Mouse (Mus musculus): Measurements from ENCODE around the gene Sema3f.

Sema3f gene

GRCm38 (mm10) chr9:107715632-107716031, 5.4 kb upstream of the Sema3f start:
- no peak for DNase-seq (ENCODE audit: low spot score)

GRCm38 (mm10) chr9:107714221-107714952, 4.1 kb upstream of the Sema3f start:
- DNase-seq (ENCODE audit: low spot score): no peak

GRCm38 (mm10) chr9:107709096-107709696, 1.1 kb downstream of the Sema3f start:
- DNase-seq (ENCODE audit: low spot score): no peak

DNA sequence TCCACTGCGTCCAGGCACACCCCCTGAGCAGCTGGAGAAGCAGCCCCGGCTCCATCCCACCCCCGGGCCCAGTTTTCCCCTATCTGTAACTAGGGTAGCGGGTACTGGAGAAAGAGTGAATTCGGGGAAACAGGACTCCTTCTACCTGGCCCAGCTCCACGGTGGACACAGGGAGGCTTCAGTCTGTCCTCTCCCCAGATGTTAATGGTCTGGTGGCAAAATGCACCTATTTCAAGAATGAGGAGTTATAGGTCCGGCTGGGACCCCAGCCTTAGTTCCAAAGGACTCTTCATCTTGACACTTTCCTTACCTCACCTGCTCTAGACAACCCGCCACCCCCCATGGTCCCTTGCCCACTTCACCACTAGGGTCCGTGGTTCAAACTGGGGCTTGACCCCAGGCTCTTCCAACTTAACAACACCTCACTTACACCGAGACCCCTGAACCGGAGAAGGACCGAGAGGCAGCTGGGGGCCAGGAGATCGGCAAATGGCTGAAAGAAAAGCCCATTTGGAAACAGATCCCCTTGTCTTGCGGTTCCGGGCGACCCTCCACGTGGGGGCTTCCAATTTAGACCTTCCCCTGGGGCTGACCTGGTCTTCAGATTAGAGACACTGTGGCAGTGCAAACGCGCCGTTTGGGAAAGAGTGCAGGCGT, 1.7 kb downstream of the Sema3f start:
- DNase-seq (ENCODE audit: low spot score): no peak

GRCm38 (mm10) chr9:107707701-107708438, 2.4 kb downstream of the Sema3f start:
- no peak for DNase-seq (ENCODE audit: low spot score)

DNA sequence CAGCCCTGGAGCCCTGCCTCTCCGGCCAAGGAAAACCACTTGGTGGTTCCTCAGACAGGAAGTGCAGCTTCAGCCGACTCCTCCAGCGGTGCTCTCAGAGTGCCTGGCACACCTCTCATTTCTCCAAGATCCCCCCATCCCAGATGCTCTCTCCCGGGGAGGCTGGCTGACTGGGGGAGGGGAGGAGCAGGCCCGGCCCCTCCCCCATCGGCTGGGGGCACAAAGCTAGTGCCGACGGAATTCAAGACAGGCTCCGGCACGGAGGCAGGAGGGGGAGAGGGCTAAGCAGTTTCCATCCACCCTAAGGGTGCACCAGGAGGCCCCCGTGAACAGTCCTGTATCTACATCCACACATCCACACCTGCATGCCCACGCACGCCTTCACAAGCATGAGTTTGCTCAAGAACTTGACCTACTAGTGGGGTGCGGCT, 3.5 kb downstream of the Sema3f start:
- no peak for DNase-seq (ENCODE audit: low spot score)

- no peak for DNase-seq (ENCODE audit: low spot score)
These were observed 6.7 kb downstream of the Sema3f start for GRCm38 (mm10) chr9:107703337-107704122.

GRCm38 (mm10) chr9:107702606-107703185, 7.6 kb downstream of the Sema3f start:
- DNase-seq (ENCODE audit: low spot score): no peak

DNA sequence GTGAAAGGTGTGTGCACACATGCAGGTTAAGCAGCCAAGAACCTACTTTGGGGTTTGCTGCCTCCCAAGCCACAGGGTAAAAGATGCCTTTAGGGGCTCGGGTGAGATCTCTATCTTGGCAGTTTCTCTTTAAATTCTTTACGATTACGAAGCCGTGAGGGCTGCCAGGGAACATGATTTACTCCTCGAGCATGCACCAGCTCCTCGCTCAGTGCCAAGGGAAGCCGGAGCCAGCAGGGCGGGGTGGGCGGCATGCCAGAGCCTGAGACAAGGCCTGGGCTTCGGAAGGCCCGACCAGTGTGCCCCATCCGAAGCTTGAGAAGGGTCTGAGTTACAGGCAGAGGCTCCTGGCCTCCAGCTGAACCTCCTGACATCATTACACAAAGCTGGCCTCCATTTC, 8.7 kb downstream of the Sema3f start:
- DNase-seq (ENCODE audit: low spot score): no peak

DNA sequence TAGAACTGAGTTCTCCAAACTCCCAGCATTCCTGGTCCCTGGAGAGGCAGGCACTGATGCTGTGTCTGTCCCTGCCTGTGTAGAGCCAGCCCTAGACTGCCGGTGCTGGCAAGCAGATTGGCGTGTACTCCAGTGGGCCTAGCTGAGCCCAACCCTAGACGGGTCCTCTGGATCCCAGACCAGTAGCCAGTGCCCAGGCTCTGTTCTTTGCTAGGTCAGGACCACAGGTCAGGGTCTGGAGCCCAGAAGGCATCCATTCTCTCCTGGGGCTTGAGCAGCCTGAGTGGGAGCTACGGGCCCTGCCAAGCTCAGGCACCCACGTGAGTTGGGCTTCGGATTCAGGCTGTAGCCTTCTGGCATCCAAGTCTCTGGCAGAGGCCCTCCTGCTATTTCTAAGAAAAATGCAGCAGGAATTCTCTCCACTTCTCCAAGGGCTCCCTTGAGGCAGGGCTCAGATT, 10.1 kb downstream of the Sema3f start:
- DNase-seq (ENCODE audit: low spot score): no peak

GRCm38 (mm10) chr9:107699376-107699980, 10.8 kb downstream of the Sema3f start:
- no peak for DNase-seq (ENCODE audit: low spot score)

DNA sequence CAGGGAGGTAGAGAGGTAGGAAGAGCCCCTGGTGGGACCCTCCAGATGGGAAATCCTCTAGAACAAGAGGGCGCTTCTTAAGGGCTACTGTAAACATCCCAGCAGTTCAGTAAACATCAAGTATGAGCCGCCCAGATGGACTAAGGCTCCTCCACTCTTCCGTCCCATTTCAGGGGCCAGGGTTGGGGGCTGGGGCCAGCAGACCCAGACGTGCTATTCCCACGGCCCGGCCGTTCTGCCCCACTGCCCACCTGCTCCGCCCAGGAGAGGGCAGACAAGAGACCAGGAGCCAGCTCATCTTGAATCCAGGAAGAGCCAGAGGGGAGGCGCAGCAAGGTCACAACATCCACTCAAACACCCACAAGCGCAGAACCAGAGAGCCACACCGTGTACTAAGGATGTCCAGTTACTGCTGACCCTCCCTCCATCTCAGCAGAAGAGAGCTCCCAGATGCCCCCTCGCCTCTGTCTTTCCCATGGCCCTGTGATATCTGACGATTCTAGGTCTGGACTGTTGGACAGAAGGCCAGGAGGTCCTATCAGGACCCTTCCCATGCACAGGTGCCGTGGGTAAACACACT, 11.6 kb downstream of the Sema3f start:
- no peak for DNase-seq (ENCODE audit: low spot score)

GRCm38 (mm10) chr9:107697811-107698521, 12.3 kb downstream of the Sema3f start:
- no peak for DNase-seq (ENCODE audit: low spot score)

DNA sequence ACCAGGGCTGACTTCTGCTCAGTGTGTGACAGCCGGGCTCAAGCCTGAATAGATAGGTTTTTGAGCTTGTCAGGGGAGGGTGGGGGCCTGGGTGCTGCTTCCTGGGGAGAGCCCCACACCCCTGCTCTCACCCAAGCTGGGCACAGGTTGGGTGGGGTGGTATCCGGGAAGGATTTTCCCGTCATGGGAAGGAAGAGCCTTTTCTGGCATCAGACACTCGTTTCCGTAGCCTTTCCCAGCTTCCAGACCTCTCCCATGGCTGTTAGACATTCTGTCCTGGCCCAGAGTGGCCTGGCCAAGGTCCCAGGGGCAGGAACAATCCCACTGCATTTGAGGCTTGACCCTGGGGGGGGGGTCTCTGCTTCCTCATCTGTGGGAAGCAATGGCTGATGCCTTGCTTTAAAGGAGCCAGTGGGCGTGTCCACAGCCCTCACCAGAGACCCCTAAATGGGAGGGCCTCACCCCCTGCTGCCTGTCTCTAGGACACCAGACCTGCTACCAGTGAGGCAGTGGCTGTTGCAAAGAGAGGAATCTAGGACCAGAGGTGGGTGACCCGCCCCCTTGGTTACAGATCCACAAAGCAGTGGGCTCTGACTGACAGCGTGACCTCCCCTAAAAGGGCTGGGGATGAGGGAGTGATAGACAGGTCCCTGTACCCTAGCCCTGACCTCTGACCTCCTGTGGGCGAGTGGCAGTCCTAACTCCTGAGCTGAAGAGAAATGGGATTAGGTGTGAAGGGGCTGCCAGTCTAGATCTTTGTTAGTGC, 13.2 kb downstream of the Sema3f start:
- DNase-seq (ENCODE audit: low spot score): no peak

GRCm38 (mm10) chr9:107696106-107696479, 14.2 kb downstream of the Sema3f start:
- no peak for DNase-seq (ENCODE audit: low spot score)

- no peak for DNase-seq (ENCODE audit: low spot score)
These were observed 14.7 kb downstream of the Sema3f start for GRCm38 (mm10) chr9:107695441-107696105.

DNA sequence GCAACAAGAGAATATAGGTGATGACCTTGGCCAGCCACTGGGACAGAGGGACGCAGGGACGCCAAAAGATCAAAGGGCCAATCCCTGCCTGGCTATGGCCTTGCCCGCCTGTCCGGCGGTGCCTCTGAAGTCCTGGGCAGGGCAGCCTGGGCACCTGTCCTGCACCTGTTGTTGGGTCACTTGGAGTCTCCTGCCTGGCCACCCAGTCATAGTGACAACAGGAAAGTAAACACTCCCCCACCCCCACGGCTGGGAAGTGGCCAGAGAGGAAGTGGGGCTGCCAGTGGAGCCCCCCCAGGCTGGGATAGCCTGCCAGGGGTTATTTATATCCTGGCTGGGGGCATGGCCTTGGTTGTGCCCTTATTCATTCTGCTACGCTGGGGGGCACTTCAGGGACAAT, 15.6 kb downstream of the Sema3f start:
- DNase-seq (ENCODE audit: low spot score): no peak

- DNase-seq (ENCODE audit: low spot score): no peak
These were observed 16.8 kb downstream of the Sema3f start for GRCm38 (mm10) chr9:107693433-107693987.
